Mouse (Mus musculus) gastrocnemius, postnatal 25 days (tissue): ENCODE results near the gene Slc45a2. TPM values are rescaled to one million over a fixed set of nuclear protein-coding genes. Genes with fewer than 3 reads are reported as not detected.
A peak's percentile ranks its signal among the peaks of the same experiment; 100 is the strongest.

Experiments used
- DNase-seq: peaks from one replicate; pipeline ENCODE4 v3.0.0; 2022
- total RNA-seq, 2 experiments: library from RNA; stranded (reverse); gene quantifications; 1 replicate in 1 of 2; 2 replicates in 1 of 2; pipeline ENCODE4 v1.2.3; 2021

Gene Slc45a2
- total RNA-seq, 2 experiments from 2014 or later: not detected

DNA sequence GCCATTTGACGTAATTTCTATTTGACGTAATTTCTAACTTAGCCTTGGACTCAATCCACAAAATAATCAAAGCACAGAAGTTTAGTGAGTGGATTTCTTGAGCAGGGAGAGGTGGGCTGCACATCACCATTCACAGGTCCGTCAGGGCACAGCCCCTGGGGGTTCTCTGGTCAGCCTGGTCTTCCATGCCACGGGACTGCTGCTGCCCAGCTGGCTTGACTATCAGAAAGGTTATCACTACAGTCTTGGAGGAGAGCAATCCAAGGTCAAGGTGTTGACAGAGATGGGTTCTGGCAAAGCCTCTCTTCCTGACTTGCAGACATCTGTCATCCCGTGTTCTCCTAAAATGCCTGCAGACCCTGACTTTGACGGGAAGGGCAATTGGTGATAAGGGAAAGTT is 4.1 kb downstream of the Slc45a2 start:
- DNase-seq: no peak

DNA sequence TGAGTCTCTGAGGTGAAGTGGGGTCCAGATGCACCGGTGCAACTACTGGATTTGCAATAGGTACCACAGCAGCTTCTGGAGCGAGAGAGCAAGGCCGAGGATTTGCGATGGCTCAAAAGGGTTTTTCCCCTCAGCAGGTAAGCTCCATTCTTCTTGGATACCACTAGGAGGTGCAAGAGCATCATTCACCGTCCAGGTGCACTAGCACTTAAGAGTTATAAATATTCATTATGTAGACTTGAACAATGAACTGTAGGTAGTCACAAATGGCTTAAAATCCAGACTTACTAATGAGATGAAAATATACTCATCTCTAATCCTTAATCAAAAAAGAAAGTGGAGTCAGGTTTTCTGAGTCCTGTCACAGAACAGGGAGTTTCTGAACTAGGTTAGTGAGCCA is 8.2 kb downstream of the Slc45a2 start:
- DNase-seq: no peak

DNA sequence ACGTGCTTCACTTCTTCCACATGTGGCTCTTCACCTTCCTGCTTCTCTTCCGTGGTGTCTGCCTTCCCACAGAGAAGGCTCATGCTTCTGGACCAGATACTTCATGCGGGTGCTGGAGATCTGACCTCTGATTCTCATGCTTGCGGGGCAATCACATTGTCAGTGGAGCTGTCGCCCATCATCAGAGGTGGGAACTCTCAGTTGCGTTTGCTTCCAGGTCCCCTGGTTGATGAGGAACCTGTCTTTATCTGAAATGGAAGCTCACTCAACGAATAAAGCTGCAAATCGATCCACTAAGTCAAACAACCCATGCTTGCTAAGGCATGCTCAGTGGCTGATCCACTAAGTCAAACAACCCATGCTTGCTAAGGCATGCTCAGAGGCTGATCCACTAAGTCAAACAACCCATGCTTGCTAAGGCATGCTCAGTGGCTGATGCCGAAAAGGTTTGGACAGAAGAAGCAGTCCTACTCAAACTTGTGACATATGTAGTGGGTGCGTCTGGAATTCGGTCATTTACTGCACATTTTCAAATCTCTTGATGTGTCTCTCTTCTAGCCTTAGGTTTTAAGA is 10.5 kb downstream of the Slc45a2 start:
- DNase-seq: no peak

DNA sequence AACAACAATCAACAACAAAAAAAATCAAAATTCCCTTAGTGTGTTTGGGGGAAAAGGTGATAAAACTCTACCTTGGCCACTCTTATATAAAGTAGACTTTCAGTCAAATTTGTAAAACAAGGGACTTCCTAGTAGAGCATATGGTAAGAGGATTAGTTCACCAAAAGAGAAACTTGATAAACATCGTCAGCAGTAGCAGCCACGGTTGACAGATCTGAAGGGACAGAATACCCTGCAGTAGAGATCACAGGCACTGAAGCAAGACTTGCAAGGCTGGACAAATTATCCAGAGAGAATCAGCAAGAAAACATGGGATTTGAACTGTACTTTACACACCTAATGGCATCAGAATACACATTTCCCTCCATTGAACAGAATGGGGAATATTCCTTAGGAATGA is 14.4 kb downstream of the Slc45a2 start:
- no peak for DNase-seq

DNA sequence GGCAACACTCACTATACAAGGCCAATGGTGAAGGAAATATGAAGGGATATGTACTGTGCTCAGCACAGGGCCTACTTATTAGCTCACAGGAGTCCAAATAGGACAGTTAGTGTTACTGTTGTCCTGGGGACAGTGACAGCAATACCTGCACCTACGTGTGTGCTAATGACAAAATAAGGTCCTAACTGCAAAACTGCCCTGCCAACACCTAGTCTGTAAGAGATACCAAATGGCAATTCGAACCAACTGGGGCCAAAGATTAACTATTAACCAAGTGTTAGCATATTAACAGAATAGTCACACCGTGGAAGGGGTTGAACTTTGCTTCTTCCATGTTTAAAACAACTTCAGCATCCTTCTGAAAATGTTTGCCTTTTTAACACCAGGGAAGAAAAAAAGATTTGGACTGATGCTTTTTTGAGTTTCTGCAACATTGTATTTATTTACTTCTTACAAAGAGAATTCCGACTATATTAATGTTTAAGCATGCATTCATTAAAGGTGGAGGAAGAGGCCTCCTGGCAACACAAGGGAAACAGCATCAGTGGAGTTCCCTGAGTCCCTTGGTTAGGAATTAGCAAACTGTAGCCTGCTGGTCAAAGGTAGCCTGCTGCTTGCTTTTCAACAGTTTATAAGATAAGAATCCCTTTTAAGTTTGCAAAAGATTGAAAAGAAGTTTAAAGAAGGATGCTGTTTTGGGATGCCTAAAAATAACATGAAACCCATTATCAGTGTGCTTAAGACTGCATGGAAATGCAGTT is 26.5 kb downstream of the Slc45a2 start:
- DNase-seq: no peak

DNA sequence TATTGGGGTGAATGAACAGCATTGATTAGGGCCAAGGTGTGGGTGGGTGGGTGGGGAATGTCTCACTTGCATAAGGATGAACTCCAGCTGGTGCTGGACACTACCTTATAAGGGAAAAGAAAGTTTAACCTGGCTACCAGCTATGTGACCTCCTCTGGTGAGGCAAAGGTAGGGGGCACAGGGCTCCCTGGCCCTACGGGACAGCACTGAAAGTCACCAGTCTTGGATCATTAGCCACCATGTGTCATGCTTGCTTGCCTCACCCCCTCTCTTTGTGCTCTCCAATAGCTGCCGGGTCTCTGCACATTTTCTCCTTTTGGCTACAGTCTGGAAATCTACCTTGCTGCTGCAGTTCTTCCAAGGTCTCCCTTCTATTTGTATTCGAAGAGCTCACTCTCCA is 29.7 kb downstream of the Slc45a2 start:
- no peak for DNase-seq

DNA sequence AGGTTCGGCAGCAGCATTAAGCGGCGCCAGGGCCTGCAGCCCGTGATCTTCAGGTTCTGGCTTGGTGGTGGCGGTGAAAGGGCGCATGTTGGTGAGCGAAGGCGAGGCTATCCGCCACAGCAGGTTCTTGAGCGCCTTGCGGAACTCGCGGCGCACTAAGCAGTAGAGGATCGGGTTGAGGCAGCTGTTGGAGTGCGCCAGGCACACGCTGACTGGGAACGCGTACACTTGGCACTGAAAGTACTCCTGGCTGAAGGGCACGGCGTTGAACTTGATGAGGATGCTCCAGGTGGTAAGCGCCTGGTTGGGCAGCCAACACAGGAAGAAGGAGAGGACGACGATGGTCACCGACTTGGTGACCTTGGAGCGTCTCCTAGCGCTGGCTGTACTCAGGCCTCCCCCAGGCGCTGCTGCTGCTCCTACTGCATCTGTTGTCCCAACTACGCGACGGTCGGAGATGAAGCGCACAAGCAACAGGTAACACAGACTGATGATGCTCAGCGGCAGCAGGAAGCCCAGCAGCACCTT is 35.5 kb downstream of the Slc45a2 start:
- no peak for DNase-seq

DNA sequence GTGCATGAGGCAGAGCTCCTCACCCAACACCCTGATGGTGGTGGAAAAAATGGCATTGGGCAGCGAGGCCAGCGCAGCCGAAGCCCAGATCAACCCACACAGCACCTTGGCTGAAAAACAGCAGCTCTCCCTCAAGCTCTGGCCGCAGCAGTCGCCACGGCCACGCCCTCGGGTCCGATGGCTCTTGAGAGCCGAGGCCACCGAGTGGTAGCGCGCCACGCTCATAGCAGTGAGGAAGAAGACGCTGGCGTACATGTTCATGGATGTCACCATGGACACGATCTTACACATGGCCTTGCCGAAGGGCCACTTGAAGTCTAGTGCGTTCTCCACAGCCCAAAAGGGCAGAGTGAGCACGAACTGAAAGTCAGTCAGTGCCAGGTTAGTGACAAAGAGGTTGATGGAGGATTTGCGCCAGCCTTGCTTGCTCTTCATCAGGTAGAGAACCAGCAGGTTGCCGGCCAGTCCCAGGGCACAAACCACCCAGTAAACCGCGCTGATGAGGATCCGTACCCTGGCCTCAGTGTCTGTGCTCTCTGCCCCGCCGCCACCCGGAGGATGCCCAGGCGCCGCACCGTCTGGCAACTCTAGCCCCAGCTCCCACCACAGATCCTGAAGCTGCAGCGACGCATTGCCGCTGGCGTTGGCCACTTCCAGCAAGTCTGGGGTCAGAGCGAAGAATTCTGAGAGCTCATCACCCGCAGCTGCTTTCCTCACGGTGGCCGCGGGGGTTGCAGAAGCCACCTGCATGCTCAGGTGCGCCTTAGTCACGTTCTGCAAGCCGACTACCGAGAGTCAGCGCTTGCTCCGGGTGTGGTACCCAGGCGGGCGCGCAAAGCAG is 36.2 kb downstream of the Slc45a2 start:
- peak; percentile 8 for DNase-seq

DNA sequence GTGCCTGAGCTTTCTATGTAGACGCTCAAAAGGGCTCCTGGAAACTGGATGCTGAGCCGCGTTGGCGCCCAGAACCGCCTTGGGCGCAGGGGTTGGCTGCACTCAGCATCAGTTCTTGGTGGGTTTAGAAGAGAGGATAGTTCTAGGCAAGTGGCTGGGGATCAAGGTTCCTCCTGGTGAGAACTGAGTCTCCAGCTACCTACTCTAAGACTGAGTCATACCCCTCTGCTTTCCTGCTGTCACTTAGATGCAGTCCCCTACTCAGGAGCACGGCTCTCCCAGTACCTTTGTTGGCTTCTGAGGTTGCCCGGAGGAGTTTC is 36.8 kb downstream of the Slc45a2 start:
- DNase-seq: no peak

DNA sequence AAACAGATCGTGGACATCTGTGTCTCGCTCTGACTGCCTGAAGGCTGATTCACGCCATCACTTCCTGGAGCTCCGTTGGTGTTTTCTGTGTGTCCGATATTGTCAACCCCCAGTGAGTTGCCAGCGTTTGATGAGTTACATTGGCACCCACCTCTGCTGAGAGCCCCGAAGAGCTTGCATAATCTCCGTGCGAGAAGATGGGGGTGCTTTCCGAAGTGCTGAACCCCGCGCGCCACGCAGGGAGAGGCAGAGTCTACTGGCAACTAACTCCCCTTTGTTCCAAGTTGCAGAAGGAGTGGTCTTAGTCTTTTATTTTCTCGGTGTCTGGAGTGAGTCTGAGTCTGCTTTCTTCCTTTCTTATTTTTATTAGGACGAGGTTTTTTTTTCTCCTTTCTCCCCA is 37.2 kb downstream of the Slc45a2 start, which contains the start of gene Rxfp3:
Gene Rxfp3, minus strand, starts transcription at position 281 of the 400 bp plus-strand sequence.
- DNase-seq: no peak

DNA sequence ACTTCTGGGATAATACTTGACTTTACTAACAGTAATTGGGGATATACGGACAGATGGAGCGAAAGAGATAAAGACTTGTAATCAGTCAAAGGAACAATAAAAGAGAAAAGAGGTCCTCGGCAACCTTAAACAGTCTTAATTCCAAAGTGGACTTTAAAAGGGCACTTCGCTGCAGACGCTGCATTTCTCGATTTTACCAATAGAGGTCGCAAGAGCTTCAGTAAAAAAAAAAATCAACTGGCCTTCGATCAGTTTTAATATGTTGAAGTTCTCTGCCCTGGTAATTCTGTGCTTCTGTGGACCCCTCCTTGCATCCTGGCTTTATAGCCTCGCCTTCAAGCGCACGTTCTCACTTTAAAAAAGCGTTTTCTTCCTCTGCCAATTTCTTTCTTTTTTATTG is 38.0 kb downstream of the Slc45a2 start:
- no peak for DNase-seq

DNA sequence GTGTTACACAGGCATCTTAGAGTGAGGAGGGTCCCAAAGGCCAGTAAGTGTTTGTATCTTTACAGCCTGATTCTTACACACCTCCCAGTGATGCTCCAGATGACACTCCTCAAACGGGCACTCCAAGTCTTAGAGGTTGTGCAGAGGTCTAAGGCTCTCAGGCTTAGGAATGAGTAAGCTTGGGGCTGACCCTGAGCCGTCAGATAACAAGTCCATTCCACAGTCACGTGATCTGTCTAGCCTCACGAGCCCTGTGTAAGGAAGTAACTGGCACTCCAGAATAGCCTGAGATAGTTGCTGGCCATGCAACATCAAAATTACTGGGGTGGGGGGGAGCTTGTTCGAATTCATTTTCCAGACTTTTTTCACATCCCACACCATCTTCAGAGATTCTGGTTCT is 39.5 kb downstream of the Slc45a2 start:
- no peak for DNase-seq

DNA sequence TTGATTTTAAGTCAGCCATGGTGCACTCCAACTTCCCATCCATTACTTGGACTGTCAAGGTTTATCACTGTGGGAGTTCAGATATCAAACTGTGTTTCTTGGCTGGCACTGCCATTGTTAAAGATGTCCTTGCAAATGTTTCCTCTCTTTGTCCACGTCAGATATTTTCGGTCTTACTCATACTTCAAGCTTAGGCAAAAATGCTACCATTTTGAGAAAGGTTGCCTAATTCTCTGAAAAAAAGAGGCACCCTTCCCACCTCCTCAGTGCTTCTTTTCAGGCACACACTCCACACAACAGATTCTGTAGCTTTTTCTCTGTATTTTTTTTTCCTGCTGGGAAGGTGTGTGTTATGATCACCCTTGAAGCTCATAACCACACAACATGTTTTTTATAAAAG is 40.7 kb downstream of the Slc45a2 start:
- DNase-seq: no peak

DNA sequence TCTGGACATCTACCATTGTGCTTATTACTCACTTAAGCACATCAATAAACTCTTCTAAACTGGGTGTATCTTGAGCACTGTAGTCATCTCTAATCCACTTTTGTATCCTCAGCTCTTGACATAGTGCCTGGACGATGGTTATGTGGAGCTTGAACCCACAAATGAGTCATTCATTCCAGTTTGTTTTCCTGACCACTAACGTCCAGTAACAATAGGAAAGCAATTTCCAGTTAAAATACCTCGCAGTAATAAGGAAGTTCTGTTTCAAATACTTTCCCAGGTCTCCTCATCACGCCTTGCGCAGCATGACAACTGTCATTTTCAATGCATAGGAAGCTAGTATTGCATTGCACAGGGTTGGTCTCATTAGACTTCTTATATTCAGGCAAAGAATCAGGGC is 42.3 kb downstream of the Slc45a2 start:
- no peak for DNase-seq

DNA sequence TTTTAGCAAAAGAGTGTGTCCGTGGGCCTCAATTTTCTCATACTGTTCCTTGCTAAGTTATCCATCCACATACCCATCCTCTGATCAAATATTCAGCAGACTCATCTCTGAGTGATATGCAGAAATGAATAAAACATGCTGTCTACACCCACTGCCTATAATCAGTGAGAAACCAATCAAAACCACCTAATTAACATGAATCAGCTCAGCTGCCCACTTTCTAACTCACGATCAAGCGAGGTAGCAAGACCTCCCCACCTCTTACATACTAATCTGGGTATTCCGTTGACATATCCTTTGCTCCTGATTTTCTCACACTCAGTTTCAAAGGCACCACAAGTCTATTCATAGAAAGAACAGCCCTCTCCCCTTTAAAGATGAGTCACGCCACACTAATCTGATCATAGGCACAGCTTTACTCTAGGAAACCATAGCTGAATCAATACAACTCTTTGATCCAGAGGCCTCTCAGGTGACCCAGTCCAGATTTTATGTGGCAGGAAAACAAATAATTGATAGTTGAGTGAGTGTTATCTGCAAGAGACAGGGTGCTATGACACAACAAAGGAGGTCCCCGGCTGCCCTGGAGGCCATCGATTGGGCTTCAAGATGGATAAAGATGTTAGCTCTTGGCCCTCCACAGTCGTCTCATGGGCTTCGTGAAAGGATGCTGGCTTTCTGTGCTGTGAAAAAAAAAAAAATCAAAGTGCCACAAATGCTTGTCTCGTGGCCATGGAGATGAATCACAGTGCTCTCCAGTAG is 53.3 kb downstream of the Slc45a2 start:
- no peak for DNase-seq

DNA sequence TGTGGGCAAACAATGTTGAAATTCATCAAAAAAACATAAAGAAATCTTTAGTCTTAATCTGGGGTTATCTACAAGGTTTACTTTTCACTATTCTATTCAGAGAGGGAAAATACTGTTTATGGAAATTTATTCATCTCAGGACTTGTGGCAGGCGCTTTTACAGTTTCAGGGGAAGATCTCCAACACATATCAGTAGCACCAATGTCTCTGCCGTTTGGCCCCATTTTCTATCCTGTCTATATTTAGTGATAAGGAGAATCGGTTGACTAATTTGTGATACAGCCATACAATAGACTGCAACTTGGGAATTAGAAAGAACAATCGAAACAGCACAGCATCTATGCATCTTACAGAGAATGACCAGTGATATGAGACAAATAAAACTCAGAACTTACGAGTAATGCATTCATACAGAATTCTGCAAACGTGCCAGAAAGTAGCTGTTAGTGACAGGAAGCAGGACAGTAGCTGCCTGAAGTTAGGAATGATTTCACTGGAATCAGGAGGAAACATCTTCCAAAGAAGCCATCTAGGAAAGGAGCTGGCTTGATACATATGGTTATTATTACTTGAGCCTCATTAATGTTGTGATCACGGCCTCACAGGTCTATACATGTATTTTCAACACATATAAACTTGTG is 54.0 kb downstream of the Slc45a2 start:
- DNase-seq: no peak

DNA sequence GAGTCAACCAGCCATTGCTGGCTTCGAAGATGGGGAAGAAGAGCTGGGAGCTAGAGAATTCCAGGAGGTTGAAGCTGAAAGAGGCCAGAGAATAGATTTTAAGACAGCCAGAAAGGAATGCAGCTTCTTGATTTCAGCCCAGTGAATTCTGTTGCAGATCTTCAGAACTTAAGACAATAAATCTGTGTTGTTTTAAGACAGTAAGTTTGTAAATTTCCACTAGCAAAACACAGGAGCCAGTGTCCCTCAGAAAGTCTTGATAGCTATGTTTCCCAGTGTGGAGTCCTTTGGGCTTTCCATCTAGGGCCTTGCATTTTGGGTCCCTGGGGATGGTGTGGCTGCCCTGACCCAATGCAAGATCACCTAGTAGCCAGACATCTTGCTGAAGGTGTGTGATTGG is 62.4 kb downstream of the Slc45a2 start:
- DNase-seq: no peak

DNA sequence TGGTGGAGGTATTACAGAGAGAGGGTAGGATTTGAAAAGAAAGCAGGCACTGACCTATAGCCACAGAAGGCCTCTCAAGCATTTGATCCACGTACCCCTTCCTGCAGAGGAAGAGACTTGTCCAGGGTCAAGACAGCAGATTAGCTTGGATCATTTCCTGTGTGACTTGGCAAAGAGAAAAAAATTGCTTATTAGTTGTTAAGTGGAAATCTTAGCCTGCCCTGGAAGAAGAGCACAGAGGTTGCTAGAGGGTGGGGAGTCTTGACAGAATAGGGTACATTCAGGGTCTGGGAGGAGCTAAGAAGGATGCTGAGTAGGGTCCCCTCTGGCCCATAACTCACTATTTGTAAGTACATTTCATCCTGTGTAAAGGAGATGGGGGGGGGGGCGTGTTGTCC is 63.6 kb downstream of the Slc45a2 start:
- DNase-seq: peak; percentile 9

DNA sequence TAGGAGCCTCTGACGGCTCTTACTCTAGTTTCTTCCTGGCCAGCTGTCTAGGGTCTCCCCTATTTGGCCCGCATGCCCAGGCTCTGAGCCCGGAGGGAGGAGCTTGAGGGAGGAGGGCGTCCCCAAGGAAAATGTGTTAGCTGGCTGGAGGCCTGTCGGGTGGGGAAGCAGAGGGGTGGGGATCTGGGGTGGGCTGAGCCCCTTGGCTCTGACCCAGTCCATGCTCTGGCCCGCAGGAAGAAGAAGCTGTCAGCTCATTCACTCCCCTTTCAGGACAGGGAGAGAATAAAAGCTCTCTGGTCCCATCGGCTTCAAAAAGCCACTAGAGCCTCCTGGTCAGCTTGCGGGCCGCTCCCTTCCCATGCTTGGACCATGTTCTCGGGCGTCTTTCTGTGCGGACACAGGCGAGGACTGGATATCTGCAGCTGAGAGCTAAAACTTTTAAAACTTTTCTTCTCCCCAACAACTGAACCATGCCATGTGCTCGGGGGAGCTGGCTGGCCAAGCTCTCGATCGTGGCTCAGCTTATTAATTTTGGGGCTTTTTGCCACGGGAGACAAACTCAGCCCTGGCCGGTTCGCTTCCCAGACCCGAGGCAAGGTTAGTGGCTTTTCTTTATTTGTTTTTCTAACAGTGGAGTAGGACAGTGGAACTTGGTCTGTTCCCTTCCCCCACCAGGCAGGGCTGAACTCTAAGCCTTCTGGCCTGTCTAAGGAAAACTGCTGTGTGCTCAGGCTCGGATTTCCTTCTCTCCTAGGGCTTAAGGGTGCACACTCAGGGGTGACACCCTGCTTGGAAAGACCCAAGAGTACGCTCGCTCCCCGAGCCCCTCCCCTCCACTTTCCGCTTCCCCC is 64.3 kb downstream of the Slc45a2 start, which contains the start of gene Adamts12:
Gene Adamts12, plus strand, starts transcription at position 233 of the 854 bp plus-strand sequence.
- peak; percentile 81 for DNase-seq

DNA sequence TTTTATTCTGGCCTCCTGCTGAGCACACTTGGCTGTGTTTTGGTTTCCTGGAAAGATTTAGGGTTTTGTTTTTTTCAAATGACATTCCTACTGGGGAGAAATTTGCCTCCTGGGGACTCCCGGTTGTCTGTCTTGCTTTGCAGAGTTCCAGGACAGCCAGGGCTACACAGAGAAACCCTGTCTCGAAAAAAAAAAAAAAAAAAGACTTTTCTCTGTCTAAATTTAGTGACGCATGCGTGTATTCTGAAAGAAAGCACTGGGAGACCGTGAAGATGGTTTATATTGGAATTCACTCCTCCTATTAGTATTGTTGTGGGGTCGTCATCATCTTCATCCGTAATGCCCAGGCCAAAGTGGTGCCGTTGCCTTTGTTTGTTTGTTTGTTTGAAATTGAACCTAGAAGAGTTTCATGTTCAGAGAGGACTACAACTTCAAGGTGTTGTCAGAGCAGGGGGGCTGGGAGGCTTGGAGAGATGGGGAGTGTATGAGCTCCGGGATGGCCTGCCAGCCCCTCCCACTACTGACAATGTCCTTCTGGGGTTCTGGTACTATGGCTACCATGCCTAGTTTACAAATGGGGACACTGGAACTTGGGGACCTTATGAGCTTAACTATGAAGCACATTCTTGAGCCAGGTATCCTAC is 65.1 kb downstream of the Slc45a2 start:
- no peak for DNase-seq
